Mouse (Mus musculus): ENCODE results near the gene Chchd2. TPM values are rescaled to one million over a fixed set of nuclear protein-coding genes. Genes with fewer than 3 reads are reported as not detected.

Gene Chchd2
- 1,691 and 2,228 TPM in 2 replicates for polyA plus RNA-seq (2015; fragmentation: Nextera tagmentation; extraction: Ambion mirVana)

GRCm38 (mm10) chr5:129886911-129887636 lies at the start of gene Chchd2:
TSS of gene Chchd2 (minus strand) at chr5:129887470.

GRCm38 (mm10) chr5:129908242-129908965 lies 21.1 kb upstream of the Chchd2 start, which contains the start of gene Nupr1l:
TSS of gene Nupr1l (plus strand) at chr5:129908540.

GRCm38 (mm10) chr5:129898449-129898848 lies 11.2 kb upstream of the Chchd2 start, which contains the start of gene Phkg1:
TSS of gene Phkg1 (minus strand) at chr5:129898549.

GRCm38 (mm10) chr5:129895198-129896088 lies 8.2 kb upstream of the Chchd2 start, which contains the start of gene Zbed5:
TSS of gene Zbed5 (plus strand) at chr5:129895723.

GRCm38 (mm10) chr5:129846752-129847557 lies 40.3 kb downstream of the Chchd2 start, which contains the start of gene Sumf2:
TSS of gene Sumf2 (plus strand) at chr5:129846986.

Other genes starting within 250 kb of the Chchd2 start
- gene Zfp11, start 217.4 kb downstream of the Chchd2 start, polyA plus RNA-seq (2015; fragmentation: Nextera tagmentation; extraction: Ambion mirVana): 1.6 and 2.2 TPM in 2 replicates
- not detected in 2 replicates for gene Sept14, start 179.0 kb downstream of the Chchd2 start, polyA plus RNA-seq (2015; fragmentation: Nextera tagmentation; extraction: Ambion mirVana)
- gene Mrps17, start 172.0 kb downstream of the Chchd2 start, polyA plus RNA-seq (2015; fragmentation: Nextera tagmentation; extraction: Ambion mirVana): 179 and 229 TPM in 2 replicates
- gene Nipsnap2, start 162.4 kb downstream of the Chchd2 start, polyA plus RNA-seq (2015; fragmentation: Nextera tagmentation; extraction: Ambion mirVana): 96.9 and 145 TPM in 2 replicates
- 36.9 and 40.3 TPM in 2 replicates for gene Psph, start 100.0 kb downstream of the Chchd2 start, polyA plus RNA-seq (2015; fragmentation: Nextera tagmentation; extraction: Ambion mirVana)
- gene Sumf2, start 40.5 kb downstream of the Chchd2 start, polyA plus RNA-seq (2015; fragmentation: Nextera tagmentation; extraction: Ambion mirVana): 57.7 and 68.0 TPM in 2 replicates
- 3.5 and 4.7 TPM in 2 replicates for gene Zbed5, start 8.3 kb upstream of the Chchd2 start, polyA plus RNA-seq (2015; fragmentation: Nextera tagmentation; extraction: Ambion mirVana)
- 0.20 and 0.59 TPM in 2 replicates for gene Phkg1, start 11.1 kb upstream of the Chchd2 start, polyA plus RNA-seq (2015; fragmentation: Nextera tagmentation; extraction: Ambion mirVana)
- gene Nupr1l, start 21.1 kb upstream of the Chchd2 start, polyA plus RNA-seq (2015; fragmentation: Nextera tagmentation; extraction: Ambion mirVana): 8.0 and 11.9 TPM in 2 replicates
- 13.8 and 16.8 TPM in 2 replicates for gene Vkorc1l1, start 54.5 kb upstream of the Chchd2 start, polyA plus RNA-seq (2015; fragmentation: Nextera tagmentation; extraction: Ambion mirVana)
- gene Gusb, start 115.6 kb upstream of the Chchd2 start, polyA plus RNA-seq (2015; fragmentation: Nextera tagmentation; extraction: Ambion mirVana): 46.5 and 65.9 TPM in 2 replicates
- gene Asl, start 141.8 kb upstream of the Chchd2 start, polyA plus RNA-seq (2015; fragmentation: Nextera tagmentation; extraction: Ambion mirVana): 92.5 and 127 TPM in 2 replicates
- 38.0 and 54.7 TPM in 2 replicates for gene Crcp, start 141.8 kb upstream of the Chchd2 start, polyA plus RNA-seq (2015; fragmentation: Nextera tagmentation; extraction: Ambion mirVana)
- 69.9 and 78.5 TPM in 2 replicates for gene Tpst1, start 185.9 kb upstream of the Chchd2 start, polyA plus RNA-seq (2015; fragmentation: Nextera tagmentation; extraction: Ambion mirVana)